Mouse (Mus musculus) naive thymus-derived CD4-positive, alpha-beta T cell, adult 2 months (primary cell): Measurements from ENCODE around the gene Plpp2.

ENCODE experiments used
- DNase-seq: peaks from one replicate; pipeline ENCODE4 v3.0.0-alpha.2; 2011; ENCODE audit warnings: low read depth

Gene Plpp2

GRCm38 (mm10) chr10:79528081-79528480 is 5.5 kb downstream of the Plpp2 start:
- no peak for DNase-seq

GRCm38 (mm10) chr10:79527453-79527845 is 6.1 kb downstream of the Plpp2 start:
- DNase-seq: no peak

DNA sequence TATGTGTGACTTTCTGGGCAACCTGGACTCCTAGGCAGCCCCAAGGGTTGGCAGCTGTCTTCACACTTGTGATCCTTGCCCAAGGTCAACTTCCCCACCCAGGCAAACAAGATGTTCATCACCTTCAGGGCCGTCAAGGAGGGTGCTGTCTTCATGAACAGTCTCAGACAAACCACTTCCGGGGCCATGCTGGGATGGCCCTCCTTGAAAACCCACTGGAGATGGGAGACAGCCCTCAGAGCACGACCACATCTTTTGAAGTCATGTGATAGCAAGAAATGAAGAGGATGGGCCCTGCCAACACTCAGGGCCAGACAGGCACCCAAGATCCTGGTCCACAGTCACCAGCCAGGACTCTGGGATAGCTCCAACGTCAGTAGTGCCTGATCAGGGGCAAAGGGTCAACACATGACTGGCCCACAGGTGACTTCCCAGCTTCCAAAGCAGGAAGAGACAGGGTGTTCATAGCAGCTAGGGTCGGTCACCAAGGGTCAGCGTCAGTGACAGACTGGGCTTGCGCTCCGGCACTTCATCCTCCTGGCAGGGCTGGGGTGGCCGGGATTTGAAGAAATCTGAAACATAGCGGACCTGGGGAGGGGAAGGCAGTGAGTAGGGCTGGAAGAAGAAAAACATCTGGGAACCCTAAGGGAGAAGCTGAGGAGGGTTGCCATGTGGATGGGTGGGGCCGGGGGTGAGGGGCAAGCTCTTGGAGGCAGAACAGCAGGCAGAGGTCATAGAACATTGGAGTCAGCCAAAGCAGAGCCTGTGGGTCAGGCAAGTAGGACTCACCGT is 6.7 kb downstream of the Plpp2 start:
- no peak for DNase-seq

DNA sequence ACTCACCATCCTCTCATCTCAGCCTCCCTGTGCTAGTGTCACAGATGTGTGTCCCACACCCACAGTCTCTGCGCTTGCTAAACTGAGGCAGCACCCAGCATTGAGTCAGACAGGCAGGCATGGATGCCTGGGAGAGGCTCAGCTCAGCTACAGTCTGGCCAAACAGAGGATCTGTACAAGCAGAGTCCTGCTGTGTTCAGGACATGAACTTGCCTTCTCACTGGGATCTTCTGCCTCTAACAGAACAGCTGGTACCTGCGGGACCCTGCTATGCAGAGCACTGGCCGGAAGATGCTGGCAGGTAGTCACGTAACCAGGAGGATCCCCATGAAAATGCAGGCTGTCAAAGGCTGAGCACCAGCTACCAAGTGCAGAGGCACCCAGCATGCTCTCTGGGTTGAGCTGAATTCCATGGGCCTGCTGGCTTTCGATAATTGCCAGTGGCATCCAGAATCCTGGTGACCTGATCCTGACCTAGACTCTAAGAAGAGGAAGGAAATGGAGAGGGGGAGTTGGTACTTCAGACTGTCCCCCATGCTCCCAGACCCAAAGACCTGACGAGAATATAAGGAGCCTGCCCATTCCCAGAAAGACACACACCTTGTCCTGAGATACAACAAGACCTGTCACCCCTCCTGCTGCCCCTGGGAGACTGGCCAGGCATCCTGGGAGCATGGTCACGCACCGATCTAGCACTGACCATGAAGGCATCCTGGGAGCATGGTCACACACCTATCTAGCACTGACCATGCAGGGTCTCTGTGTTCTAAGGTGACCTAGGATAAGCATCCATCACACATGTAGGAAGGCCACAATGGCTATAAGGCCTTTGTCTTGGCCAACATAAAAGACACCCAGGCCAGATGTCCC is 7.9 kb downstream of the Plpp2 start:
- DNase-seq: no peak

- no peak for DNase-seq
Observed at GRCm38 (mm10) chr10:79524433-79524832, 9.2 kb downstream of the Plpp2 start.

- DNase-seq: no peak
Observed at GRCm38 (mm10) chr10:79506709-79507108, 26.9 kb downstream of the Plpp2 start.

DNA sequence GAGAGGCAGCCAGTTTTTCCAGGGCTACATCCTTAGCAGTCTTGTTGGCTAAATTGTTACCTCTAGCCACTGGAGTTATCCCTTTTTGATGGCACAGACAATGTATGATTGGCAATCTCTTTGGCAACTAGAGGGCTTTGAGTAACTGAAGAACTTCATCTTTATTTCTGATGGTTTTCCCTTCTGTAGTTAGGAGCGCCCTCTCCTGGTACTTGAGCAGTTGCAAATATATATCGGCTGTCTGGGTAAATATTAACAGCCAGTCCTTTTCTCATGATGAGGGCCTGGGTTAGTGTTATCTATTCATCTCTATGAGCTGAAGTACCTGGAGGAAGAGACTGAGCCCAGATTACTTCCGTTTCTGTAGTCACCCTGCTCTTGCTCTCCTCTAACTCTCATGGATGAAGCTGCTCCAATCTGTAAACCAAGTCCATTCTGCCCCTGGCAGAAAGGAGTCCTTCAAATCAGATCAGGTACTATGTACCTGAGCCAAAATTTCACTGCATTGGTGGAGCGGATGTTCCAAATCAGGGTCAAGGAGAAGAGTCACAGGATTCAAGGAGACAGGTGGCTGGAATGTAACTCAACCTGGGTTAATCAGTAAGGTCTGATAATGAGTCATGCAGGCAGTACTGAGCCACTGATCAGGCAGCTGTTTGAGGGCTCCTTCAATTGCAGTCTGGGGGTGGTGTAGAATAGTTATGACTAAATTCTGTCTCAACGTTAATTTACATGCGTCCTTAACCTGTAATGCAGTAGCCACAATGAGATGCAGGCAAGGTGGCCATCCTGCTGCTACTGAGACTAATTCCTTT is 30.6 kb downstream of the Plpp2 start:
- peak; percentile 20 for DNase-seq

- no peak for DNase-seq
Observed at GRCm38 (mm10) chr10:79496701-79497288, 36.8 kb downstream of the Plpp2 start.

GRCm38 (mm10) chr10:79495886-79496285 is 37.7 kb downstream of the Plpp2 start:
- no peak for DNase-seq
